Mouse (Mus musculus): ENCODE data around the gene Vps37b. TPM values are rescaled to one million over a fixed set of nuclear protein-coding genes. Genes with fewer than 3 reads are reported as not detected.

The Vps37b gene
- polyA plus RNA-seq, 1 experiment, result 39.3 TPM

- no peak overlapping the region for H3K4me3 ChIP-seq (replicated peaks; ENCODE audit: extremely low read depth, low read depth, low read length)
- WGBS, result 83% methylated on average over 26 of the region's 26 CpGs
Observed at GRCm38 (mm10) chr5:124006082-124006873, 25.8 kb downstream of the Vps37b start.

GRCm38 (mm10) chr5:124005591-124005990 is 26.5 kb downstream of the Vps37b start:
- Histone ChIP-seq H3K4me3 (replicated peaks; ENCODE audit: extremely low read depth, low read depth, low read length) (no peak overlapping the region), H3K4me1 (ENCODE audit: control insufficient read depth, insufficient read depth, low read length) (no peaks in the 10 kb centered on the region; the same call in 1 of the 2 replicates)
- WGBS, result 75% methylated on average over 11 of the region's 11 CpGs
- DNase-seq, result no peak
- TF ChIP-seq POLR2A (IDR thresholded peaks at IDR 0.05; ENCODE audit: borderline replicate concordance, extremely low read depth, low read depth, low read length), result no peak
- no peak for TF ChIP-seq CTCF (IDR thresholded peaks at IDR 0.05; ENCODE audit: insufficient read depth, low read length)

More at GRCm38 (mm10) chr5:124006082-124006873, 25.8 kb downstream of the Vps37b start:
- TF ChIP-seq POLR2A (IDR thresholded peaks at IDR 0.05; ENCODE audit: borderline replicate concordance, extremely low read depth, low read depth, low read length), result no peak
- no peak for TF ChIP-seq CTCF (IDR thresholded peaks at IDR 0.05; ENCODE audit: insufficient read depth, low read length)
- H3K4me1 ChIP-seq (ENCODE audit: control insufficient read depth, insufficient read depth, low read length), result peaks cover 3% of the 10 kb centered on the region
- DNase-seq, result no peak

- H3K4me1 ChIP-seq (ENCODE audit: control insufficient read depth, insufficient read depth, low read length), result no peaks in the 10 kb centered on the region; the same call in 1 of the 2 replicates
- no peak overlapping the region for H3K4me3 ChIP-seq (replicated peaks; ENCODE audit: extremely low read depth, low read depth, low read length)
- TF ChIP-seq POLR2A (IDR thresholded peaks at IDR 0.05; ENCODE audit: borderline replicate concordance, extremely low read depth, low read depth, low read length) (no peak), CTCF (IDR thresholded peaks at IDR 0.05; ENCODE audit: insufficient read depth, low read length) (no peak)
- 86% methylated on average over 14 of the region's 15 CpGs for WGBS
- no peak for DNase-seq
Observed at GRCm38 (mm10) chr5:124005151-124005500, 26.9 kb downstream of the Vps37b start.

DNA sequence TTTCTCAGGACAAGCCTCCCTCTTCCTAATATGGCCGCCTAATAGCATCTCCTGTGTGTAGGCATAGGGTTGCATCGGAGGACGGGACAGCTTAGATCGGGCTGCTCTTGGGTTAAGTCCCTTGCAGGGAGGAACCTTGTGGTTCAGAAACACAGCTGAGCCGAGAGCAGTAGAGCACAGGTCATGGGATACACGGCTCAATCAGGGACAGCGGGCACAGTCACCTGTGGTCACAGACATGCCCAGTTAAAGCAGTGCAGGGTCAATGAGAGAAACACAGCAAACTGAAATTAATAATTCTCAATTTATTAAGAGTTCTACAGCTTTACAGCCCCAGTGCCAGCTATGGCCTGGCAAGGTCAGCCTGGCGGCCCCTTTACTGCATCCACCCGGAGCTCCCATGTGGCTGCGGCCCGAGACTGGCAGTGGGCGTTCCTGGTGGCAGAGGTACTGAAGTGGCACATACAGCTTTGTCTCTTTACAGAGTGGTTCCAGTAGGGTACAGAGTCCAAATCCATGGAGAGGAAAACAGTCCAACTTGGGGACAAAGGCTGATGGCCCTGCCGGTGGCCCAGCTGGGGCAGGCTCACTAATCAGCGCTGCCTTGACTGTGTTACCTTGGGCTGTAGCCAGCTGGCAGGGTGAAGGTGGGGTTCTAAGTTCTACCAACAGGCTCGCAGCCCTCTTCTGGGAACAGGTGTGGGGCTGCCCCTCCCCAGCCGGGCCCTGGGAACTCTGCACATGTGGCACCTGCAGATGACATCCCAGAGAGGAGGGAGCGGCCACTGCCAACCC is 27.5 kb downstream of the Vps37b start:
- Histone ChIP-seq H3K4me3 (replicated peaks; ENCODE audit: extremely low read depth, low read depth, low read length) (no peak overlapping the region), H3K4me1 (ENCODE audit: control insufficient read depth, insufficient read depth, low read length) (no peaks in the 10 kb centered on the region; the same call in 1 of the 2 replicates)
- TF ChIP-seq POLR2A (IDR thresholded peaks at IDR 0.05; ENCODE audit: borderline replicate concordance, extremely low read depth, low read depth, low read length) (no peak), CTCF (IDR thresholded peaks at IDR 0.05; ENCODE audit: insufficient read depth, low read length) (no peak)
- 82% methylated on average over 17 of the region's 17 CpGs for WGBS
- no peak for DNase-seq

GRCm38 (mm10) chr5:124003375-124003774 is 28.7 kb downstream of the Vps37b start:
- 55% methylated on average over 4 of the region's 4 CpGs for WGBS
- DNase-seq, result no peak
- H3K4me1 ChIP-seq (ENCODE audit: control insufficient read depth, insufficient read depth, low read length), result no peaks in the 10 kb centered on the region; the same call in 1 of the 2 replicates
- TF ChIP-seq POLR2A (IDR thresholded peaks at IDR 0.05; ENCODE audit: borderline replicate concordance, extremely low read depth, low read depth, low read length) (no peak), CTCF (IDR thresholded peaks at IDR 0.05; ENCODE audit: insufficient read depth, low read length) (no peak)
- no peak overlapping the region for H3K4me3 ChIP-seq (replicated peaks; ENCODE audit: extremely low read depth, low read depth, low read length)

- no peak overlapping the region for H3K4me3 ChIP-seq (replicated peaks; ENCODE audit: extremely low read depth, low read depth, low read length)
- H3K4me1 ChIP-seq (ENCODE audit: control insufficient read depth, insufficient read depth, low read length), result no peaks in the 10 kb centered on the region; the same call in 1 of the 2 replicates
- no peak for DNase-seq
- TF ChIP-seq CTCF (IDR thresholded peaks at IDR 0.05; ENCODE audit: insufficient read depth, low read length) (no peak), POLR2A (IDR thresholded peaks at IDR 0.05; ENCODE audit: borderline replicate concordance, extremely low read depth, low read depth, low read length) (no peak)
- WGBS, result 45% methylated on average over 2 of the region's 2 CpGs
Observed at GRCm38 (mm10) chr5:124002876-124003275, 29.2 kb downstream of the Vps37b start.

- Histone ChIP-seq H3K4me1 (ENCODE audit: control insufficient read depth, insufficient read depth, low read length) (no peaks in the 10 kb centered on the region), H3K4me3 (replicated peaks; ENCODE audit: extremely low read depth, low read depth, low read length) (no peak overlapping the region)
- TF ChIP-seq POLR2A (IDR thresholded peaks at IDR 0.05; ENCODE audit: borderline replicate concordance, extremely low read depth, low read depth, low read length) (no peak), CTCF (IDR thresholded peaks at IDR 0.05; ENCODE audit: insufficient read depth, low read length) (no peak)
- 51% methylated on average over 9 of the region's 9 CpGs for WGBS
- no peak for DNase-seq
Observed at GRCm38 (mm10) chr5:124001274-124001673, 30.8 kb downstream of the Vps37b start.

DNA sequence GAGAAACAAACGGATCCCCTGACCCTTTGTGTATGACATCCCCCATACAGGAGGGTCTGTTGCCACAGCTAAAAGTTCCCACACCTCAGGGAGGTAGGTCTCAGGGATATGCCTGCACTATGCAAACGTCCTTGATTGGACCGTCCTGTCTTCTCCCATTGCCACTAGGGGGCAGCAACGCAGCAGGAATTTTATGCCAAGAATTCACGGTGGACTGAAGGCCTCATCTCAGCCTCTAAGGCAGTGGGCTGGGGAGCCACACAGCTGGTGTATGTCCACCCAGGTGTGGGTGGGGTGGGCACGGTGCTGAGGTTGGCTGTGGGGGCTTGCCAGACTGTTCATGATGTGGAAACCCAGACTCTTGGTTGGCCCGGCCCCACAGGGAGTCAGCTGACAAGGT is 31.2 kb downstream of the Vps37b start:
- DNase-seq, result peak; percentile 89
- H3K4me1 ChIP-seq (ENCODE audit: control insufficient read depth, insufficient read depth, low read length), result no peaks in the 10 kb centered on the region
- WGBS, result 12% methylated on average over 7 of the region's 7 CpGs

DNA sequence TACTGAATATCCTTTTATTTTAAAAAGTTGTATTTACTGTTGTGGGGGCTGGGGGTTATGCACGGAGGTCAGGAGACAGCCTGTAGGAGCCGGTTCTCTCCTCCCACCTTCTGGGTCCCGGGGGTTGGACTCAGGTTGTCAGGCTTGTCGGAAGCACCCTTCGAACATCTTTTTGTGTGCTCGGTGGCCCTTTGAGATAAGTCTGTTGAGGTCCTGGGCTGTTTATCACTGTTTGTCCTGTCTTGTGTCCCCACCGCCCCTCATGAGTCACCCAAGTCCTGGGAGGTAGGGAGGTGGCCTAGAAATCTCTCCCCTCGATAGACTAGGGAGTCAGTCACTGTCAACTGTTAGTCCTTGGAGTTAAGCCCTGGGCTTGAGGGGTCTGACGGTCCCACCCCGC is 33.7 kb downstream of the Vps37b start:
- H3K4me1 ChIP-seq (ENCODE audit: control insufficient read depth, insufficient read depth, low read length), result no peaks in the 10 kb centered on the region
- TF ChIP-seq POLR2A (IDR thresholded peaks at IDR 0.05; ENCODE audit: borderline replicate concordance, extremely low read depth, low read depth, low read length) (no peak), CTCF (IDR thresholded peaks at IDR 0.05; ENCODE audit: insufficient read depth, low read length) (no peak)
- H3K4me3 ChIP-seq (replicated peaks; ENCODE audit: extremely low read depth, low read depth, low read length), result no peak overlapping the region
- no peak for DNase-seq
- WGBS, result 68% methylated on average over 10 of the region's 10 CpGs

More for the DNA sequence above, 31.2 kb downstream of the Vps37b start:
- no peak overlapping the region for H3K4me3 ChIP-seq (replicated peaks; ENCODE audit: extremely low read depth, low read depth, low read length)
- no peak for TF ChIP-seq POLR2A (IDR thresholded peaks at IDR 0.05; ENCODE audit: borderline replicate concordance, extremely low read depth, low read depth, low read length)
- TF ChIP-seq CTCF (IDR thresholded peaks at IDR 0.05; ENCODE audit: insufficient read depth, low read length), result peak; percentile 97

All from lung, adult 2 months (tissue).